Mouse (Mus musculus): ENCODE data around the gene Prep. TPM values are rescaled to one million over a fixed set of nuclear protein-coding genes. Genes with fewer than 3 reads are reported as not detected.

The Prep gene
- 30.5 and 32.5 TPM in 2 replicates for polyA plus RNA-seq (2016; fragmentation: Nextera tagmentation; extraction: Ambion mirVana)

DNA sequence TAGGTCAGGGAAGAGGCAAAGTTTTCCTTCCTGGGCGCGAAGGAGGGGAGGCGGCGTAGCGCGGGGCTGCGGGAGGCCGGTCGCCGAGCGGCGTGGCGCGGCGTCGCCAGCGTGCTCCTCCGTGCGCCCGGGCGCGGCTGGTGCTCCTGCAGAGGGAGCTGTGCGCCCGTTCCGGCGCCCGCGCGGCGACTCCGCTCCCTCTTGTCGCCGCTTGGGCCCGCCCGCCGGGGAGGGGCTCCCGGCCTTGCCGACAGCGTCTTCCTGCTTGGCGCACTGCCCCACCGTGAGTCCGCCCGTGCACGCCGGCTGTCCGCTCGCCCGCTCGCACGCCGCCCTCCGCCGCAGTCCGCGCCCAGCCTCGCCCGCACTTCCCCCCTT, at the start of gene Prep:
Gene Prep, plus strand, starts transcription at position 273 of the 378 bp plus-strand sequence.
- H3K4me3 ChIP-seq: peak within 1 kb of the TSS; percentile 99
- no peaks in the 10 kb centered on the region for H3K9me3 ChIP-seq
- WGBS: under 1% methylated on average over 55 of the region's 57 CpGs
- peaks cover 39% of the 10 kb centered on the region for H3K4me1 ChIP-seq
- H3K27ac ChIP-seq: peak within 1 kb of the TSS; percentile 98
- H3K27me3 ChIP-seq (ENCODE audit: insufficient read depth, poor library complexity, severe bottlenecking): no peaks in the 10 kb centered on the region
- peak; percentile 93 for DNase-seq (ENCODE audit: low spot score)
- H3K36me3 ChIP-seq: no peaks in the 10 kb centered on the region

DNA sequence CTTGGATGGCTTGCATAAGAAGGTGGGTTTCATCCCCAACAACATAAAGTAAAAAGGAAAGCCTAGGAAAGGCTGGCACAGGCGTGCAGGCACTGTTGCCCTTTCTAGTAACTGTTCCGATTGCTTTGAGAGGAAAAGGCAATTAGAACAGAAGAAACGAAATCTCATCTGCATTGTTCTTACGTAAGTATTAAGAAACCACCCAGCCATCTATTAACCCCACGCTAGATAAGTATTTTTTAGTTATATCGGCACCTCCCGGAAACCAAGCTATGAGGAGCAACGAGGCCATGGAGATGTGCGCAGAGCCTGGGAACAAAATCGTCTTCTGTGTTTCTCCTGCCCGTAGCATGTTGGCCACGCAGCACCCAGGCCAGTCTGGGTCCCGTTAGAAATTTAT, 49.7 kb upstream of the Prep start:
- no peaks in the 10 kb centered on the region for H3K4me1 ChIP-seq
- H3K27me3 ChIP-seq (ENCODE audit: insufficient read depth, poor library complexity, severe bottlenecking): no peaks in the 10 kb centered on the region
- no peaks in the 10 kb centered on the region for H3K9me3 ChIP-seq
- H3K4me3 ChIP-seq: no peak overlapping the region
- no peak for DNase-seq (ENCODE audit: low spot score)
- 92% methylated on average over 13 of the region's 13 CpGs for WGBS
- no peaks in the 10 kb centered on the region for H3K36me3 ChIP-seq
- no peak overlapping the region for H3K27ac ChIP-seq

DNA sequence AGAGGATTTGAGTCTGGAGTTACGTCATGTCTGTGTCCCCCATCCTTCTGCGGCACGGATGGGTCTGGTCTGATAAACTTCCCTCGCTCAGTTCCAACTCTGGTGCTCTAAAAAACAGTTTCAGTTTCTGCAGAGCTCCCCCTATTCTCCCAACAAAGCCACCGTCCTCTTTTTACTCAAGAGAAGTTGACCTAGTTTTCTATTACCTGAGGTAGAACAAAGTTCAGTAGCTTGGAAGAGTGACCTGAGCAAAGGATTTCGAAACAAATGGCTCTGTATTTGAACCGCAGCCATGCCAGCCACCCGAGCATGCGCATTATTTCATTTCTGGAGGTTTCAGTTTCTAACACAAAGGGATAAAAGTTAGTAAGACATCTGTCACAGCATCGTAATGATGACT, 49.2 kb upstream of the Prep start:
- WGBS: 86% methylated on average over 10 of the region's 10 CpGs
- Histone ChIP-seq H3K36me3 (no peaks in the 10 kb centered on the region), H3K4me3 (no peak overlapping the region), H3K27ac (no peak overlapping the region), H3K4me1 (no peaks in the 10 kb centered on the region), H3K27me3 (ENCODE audit: insufficient read depth, poor library complexity, severe bottlenecking) (no peaks in the 10 kb centered on the region), H3K9me3 (no peaks in the 10 kb centered on the region)
- no peak for DNase-seq (ENCODE audit: low spot score)

DNA sequence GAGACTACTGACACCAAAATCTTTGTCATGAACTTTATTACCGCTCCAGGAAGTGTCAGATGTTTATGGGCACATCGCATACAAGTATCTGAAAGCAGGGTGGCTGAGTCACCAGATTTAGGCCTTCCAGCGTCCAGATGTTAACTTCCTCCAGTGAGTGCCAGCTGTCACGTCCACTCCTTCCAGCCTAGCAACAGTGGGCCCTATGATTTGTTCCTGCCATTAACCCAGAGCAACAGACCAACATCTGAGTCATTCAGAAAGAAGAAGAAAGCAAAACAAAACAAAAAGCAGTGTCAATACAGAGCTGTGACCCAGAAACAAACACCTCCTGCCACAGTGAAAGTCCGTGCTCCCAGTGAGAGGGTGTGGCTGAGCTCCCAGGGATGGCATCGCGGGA, 47.6 kb upstream of the Prep start:
- Histone ChIP-seq H3K9me3 (no peaks in the 10 kb centered on the region), H3K27ac (no peak overlapping the region), H3K36me3 (no peaks in the 10 kb centered on the region), H3K27me3 (ENCODE audit: insufficient read depth, poor library complexity, severe bottlenecking) (no peaks in the 10 kb centered on the region), H3K4me3 (no peak overlapping the region), H3K4me1 (peaks cover 3% of the 10 kb centered on the region; the same call in 1 of the 2 replicates)
- DNase-seq (ENCODE audit: low spot score): no peak
- 70% methylated on average over 7 of the region's 7 CpGs for WGBS

DNA sequence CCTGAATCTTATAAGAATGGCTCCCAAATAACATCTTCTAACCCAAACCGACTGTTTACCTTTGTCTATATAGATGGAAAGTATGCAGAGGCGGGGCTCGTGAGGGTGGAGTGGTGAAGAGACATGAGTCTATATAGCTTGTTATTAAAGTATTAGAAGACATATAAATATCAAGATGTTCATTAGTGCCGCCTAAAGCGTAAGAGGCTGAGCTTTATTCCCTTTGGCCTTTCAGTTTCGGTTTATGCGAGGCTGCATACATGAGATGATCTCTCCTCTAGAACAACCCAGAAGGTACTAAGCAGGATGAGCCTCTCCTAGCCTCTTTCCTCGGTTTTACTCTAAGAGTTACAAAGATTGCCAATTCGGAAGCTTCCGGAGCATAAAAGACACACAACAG, 47.2 kb upstream of the Prep start:
- DNase-seq (ENCODE audit: low spot score): no peak
- H3K9me3 ChIP-seq: no peaks in the 10 kb centered on the region
- no peak overlapping the region for H3K27ac ChIP-seq
- no peaks in the 10 kb centered on the region for H3K27me3 ChIP-seq (ENCODE audit: insufficient read depth, poor library complexity, severe bottlenecking)
- peaks cover 5% of the 10 kb centered on the region; the same call in 1 of the 2 replicates for H3K4me1 ChIP-seq
- H3K4me3 ChIP-seq: no peak overlapping the region
- 88% methylated on average over 10 of the region's 10 CpGs for WGBS
- H3K36me3 ChIP-seq: no peaks in the 10 kb centered on the region

DNA sequence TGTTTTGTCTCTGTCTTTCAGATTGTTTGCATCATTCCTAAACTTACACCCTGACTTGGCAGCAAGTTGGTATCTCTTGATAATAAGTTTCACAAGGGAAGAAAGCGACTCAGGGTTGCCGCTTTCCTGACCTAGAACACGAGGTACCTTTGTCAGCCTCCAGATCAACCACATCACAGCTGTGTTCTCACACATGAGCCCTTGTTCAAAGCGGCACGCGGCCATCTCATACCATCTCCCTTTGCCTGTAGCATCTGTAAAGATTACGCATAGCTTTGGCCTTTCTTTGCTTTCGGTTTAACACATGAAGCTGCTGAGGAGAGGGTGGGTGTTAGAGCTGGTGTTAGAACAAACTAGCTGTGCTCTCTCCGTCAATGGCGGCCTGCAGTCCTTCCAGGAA, 46.7 kb upstream of the Prep start:
- H3K27ac ChIP-seq: no peak overlapping the region
- no peaks in the 10 kb centered on the region for H3K27me3 ChIP-seq (ENCODE audit: insufficient read depth, poor library complexity, severe bottlenecking)
- H3K4me3 ChIP-seq: no peak overlapping the region
- WGBS: 86% methylated on average over 10 of the region's 10 CpGs
- no peaks in the 10 kb centered on the region for H3K36me3 ChIP-seq
- H3K9me3 ChIP-seq: no peaks in the 10 kb centered on the region
- no peak for DNase-seq (ENCODE audit: low spot score)
- H3K4me1 ChIP-seq: peaks cover 8% of the 10 kb centered on the region

DNA sequence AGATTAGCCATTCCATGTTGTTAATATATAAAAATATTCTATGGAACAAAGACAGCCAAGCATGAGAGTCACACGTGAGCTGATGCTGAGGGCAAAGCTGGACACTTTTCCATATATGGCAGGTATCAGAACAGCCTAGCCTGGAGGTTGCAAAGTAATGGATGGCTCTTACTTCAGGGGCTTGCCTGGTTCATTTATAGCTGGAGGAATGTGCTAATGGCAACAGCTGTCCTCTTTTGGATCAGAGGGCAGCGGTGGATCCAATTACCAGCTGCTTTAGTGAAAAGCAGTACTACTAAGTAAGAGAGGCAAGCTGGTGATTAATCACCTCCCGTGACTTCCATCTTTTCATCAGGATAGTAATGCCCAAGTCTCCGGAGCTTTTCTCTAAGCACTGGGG, 41.8 kb upstream of the Prep start:
- H3K27ac ChIP-seq: no peak overlapping the region
- no peak for DNase-seq (ENCODE audit: low spot score)
- no peaks in the 10 kb centered on the region for H3K36me3 ChIP-seq
- H3K4me3 ChIP-seq: no peak overlapping the region
- WGBS: 29% methylated on average over 4 of the region's 4 CpGs
- H3K9me3 ChIP-seq: no peaks in the 10 kb centered on the region
- peaks cover 10% of the 10 kb centered on the region for H3K4me1 ChIP-seq
- no peaks in the 10 kb centered on the region for H3K27me3 ChIP-seq (ENCODE audit: insufficient read depth, poor library complexity, severe bottlenecking)

DNA sequence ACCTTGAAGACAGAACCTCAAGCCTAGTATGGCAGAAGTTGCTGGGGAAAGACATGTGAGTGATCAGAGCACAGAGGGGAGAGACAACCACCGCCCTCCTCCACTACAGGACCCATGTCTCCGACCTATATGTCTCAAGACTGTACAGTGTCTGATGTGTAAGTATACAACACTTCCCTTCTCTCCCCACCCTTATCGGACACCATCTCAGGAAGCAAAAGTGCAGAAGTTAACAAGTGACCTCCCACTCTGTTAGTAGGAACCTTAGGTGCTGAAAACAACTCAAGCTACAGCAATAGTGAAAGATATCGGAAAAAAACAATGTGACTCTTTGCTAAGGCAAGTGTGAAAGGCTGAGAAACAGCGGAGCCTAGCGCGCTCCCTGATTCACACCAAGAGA, 40.1 kb upstream of the Prep start:
- no peak for DNase-seq (ENCODE audit: low spot score)

DNA sequence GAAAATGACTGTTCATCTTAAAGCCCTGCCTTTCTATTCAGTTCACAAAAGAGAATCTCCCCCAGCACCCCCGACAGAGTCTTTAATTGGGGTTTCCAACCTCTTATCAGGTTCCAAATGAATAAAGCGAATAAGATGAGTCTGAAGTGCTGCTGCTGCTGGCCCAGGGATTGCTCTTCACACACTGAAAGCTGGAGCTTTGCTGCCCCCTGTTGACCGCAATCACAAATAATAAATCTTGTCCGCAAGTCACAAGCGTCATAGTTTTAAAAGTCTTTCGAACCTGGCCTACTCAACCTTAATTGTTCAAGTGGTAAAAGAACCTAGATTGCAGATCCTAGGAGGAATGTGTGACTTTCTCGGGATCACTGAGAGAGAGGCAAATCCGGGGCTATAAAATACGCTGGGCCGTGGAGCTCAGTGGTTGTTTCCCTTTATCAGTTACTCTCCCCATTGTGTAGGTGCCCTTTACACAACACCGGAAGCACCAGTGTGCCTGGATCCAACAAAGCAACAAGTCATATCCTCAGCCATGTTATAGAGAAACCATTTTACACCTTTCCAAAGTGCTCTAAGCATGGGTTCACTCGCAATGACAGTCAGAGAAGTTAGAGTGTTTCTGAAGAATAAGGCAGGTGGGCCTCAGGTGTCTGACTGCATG, 21.6 kb upstream of the Prep start:
- no peaks in the 10 kb centered on the region for H3K36me3 ChIP-seq
- H3K27ac ChIP-seq: no peak overlapping the region
- DNase-seq (ENCODE audit: low spot score): no peak
- no peaks in the 10 kb centered on the region for H3K9me3 ChIP-seq
- 29% methylated on average over 12 of the region's 12 CpGs for WGBS
- H3K27me3 ChIP-seq (ENCODE audit: insufficient read depth, poor library complexity, severe bottlenecking): peaks cover 18% of the 10 kb centered on the region
- peaks cover 10% of the 10 kb centered on the region for H3K4me1 ChIP-seq
- H3K4me3 ChIP-seq: no peak overlapping the region

More for the DNA sequence above, 40.1 kb upstream of the Prep start:
- H3K27me3 ChIP-seq (ENCODE audit: insufficient read depth, poor library complexity, severe bottlenecking): no peaks in the 10 kb centered on the region
- no peaks in the 10 kb centered on the region for H3K36me3 ChIP-seq
- H3K4me3 ChIP-seq: no peak overlapping the region
- WGBS: 85% methylated on average over 7 of the region's 7 CpGs
- H3K4me1 ChIP-seq: peaks cover 10% of the 10 kb centered on the region
- H3K9me3 ChIP-seq: no peaks in the 10 kb centered on the region
- H3K27ac ChIP-seq: no peak overlapping the region

DNA sequence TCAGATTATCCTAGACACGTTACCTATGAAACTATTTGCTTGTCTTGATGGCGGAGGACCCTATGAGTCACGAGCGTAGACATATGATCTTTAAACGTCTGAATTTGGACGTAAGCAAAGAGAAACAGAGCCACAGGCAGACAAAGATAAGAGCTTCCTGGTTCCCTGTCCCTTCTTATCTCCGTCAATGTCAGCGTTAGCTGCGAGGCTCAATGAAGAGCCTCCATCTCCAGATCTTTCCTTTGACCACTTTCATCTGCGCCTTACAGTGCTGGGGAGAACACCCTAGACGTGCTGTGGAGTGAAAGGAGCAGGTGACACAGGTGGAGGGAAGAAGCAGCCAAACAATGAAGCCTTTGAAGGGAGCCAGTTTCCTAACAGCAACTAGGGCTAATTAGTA, 18.8 kb upstream of the Prep start:
- Histone ChIP-seq H3K27me3 (ENCODE audit: insufficient read depth, poor library complexity, severe bottlenecking) (peaks cover 18% of the 10 kb centered on the region), H3K4me3 (peak overlapping the region; percentile 12; the same call in 1 of the 2 replicates), H3K9me3 (no peaks in the 10 kb centered on the region), H3K36me3 (no peaks in the 10 kb centered on the region), H3K27ac (no peak overlapping the region), H3K4me1 (peaks cover 10% of the 10 kb centered on the region)
- WGBS: 13% methylated on average over 11 of the region's 11 CpGs
- DNase-seq (ENCODE audit: low spot score): no peak

DNA sequence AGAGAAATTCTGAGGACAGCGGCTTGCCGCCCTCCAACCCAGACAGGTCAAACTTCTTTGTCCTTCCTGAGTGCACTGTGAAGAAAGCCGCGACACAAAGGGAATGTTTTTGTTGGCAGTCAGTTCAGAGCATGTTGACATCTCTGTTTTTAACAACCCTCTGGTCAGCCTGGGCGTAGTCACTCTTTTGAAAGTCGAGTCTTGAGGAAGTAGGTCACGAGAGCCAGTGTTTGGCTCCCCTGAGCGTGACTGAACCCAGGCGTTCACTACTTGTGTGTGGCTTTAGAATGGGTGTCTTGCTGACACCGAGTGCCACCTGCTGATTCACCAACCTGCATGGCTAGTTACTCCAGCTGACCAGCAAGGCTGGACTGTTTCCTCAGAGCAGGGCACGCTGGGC, 18.4 kb upstream of the Prep start:
- no peak for DNase-seq (ENCODE audit: low spot score)
- Histone ChIP-seq H3K36me3 (no peaks in the 10 kb centered on the region), H3K27me3 (ENCODE audit: insufficient read depth, poor library complexity, severe bottlenecking) (peaks cover 18% of the 10 kb centered on the region), H3K4me1 (peaks cover 10% of the 10 kb centered on the region), H3K27ac (no peak overlapping the region), H3K9me3 (no peaks in the 10 kb centered on the region), H3K4me3 (peak overlapping the region; percentile 12; the same call in 1 of the 2 replicates)
- 32% methylated on average over 11 of the region's 11 CpGs for WGBS

DNA sequence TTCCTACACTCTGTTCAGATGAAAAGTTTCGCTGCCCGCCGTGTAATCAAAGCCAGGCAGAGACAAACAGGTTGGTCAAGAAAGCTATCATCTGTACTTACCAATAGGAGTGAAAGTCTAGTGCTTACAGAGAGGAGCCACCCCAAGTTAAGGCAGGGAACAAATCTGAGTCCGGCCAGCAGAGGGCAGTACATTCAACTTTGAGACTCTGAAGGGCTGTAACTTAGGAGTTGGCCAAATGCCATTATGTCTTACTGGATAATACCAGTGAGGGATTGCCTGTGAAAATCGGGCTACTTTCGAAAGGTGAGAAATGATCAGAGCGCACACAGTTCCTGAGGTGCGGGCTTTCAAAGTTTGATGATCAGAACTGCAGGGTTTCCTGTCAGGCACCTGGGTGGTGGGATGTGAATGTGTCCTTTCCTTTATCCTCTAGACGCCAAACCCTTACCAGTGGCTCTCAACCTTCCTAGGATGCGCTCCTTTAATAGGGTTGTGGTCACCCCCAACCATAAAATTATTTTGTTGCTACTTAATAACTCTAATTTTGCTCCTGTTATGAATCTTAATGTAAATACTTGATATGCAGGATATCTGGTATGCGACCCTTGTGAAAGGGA, 15.8 kb upstream of the Prep start:
- 59% methylated on average over 11 of the region's 11 CpGs for WGBS
- H3K36me3 ChIP-seq: no peaks in the 10 kb centered on the region
- peaks cover 12% of the 10 kb centered on the region for H3K27me3 ChIP-seq (ENCODE audit: insufficient read depth, poor library complexity, severe bottlenecking)
- DNase-seq (ENCODE audit: low spot score): no peak
- H3K27ac ChIP-seq: no peak overlapping the region
- no peak overlapping the region for H3K4me3 ChIP-seq
- H3K4me1 ChIP-seq: peaks cover 10% of the 10 kb centered on the region
- no peaks in the 10 kb centered on the region for H3K9me3 ChIP-seq

DNA sequence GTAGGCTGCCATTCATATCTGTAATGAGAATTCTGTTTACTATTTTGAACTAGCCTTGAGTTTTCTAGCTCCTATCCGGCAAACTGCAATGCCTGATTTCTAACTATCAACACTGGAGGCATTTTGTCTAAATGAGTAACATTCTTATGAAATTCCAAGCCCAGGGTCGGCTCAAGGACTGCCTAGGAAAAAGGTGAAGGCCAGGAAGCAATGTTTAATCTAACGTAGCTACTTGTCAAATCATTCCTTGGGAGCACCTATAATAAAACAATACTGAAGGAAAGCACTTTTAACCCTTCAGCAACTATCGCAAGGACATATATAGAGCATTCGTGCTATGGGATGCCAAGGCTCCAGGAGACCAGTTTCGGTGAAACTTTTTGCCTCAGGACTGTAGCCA, 8.6 kb upstream of the Prep start:
- no peak for DNase-seq (ENCODE audit: low spot score)
- Histone ChIP-seq H3K36me3 (no peaks in the 10 kb centered on the region), H3K27me3 (ENCODE audit: insufficient read depth, poor library complexity, severe bottlenecking) (no peaks in the 10 kb centered on the region), H3K9me3 (no peaks in the 10 kb centered on the region), H3K4me1 (no peaks in the 10 kb centered on the region), H3K4me3 (no peak overlapping the region), H3K27ac (no peak overlapping the region)
- 83% methylated on average over 6 of the region's 6 CpGs for WGBS

Data from heart, embryonic 10.5 days (tissue).